Mouse (Mus musculus): ENCODE measurements around the gene Gm49405. TPM values are rescaled to one million over a fixed set of nuclear protein-coding genes. Genes with fewer than 3 reads are reported as not detected.
"Not testable (repeated sequence)": the region's sequence is repeated elsewhere in the genome, so short reads cannot be mapped to it uniquely, and the experiment has no call there.

Gene Gm49405
- polyA plus RNA-seq, 1 experiment: 3.1 TPM

- H3K4me1 ChIP-seq (ENCODE audit: control insufficient read depth, insufficient read depth, low read length): no peaks in the 10 kb centered on the region; the same call in 1 of the 2 replicates
- no peak overlapping the region for H3K4me3 ChIP-seq (ENCODE audit: insufficient read depth, low read length)
- H3K27ac ChIP-seq (ENCODE audit: insufficient read depth, low read length): no peak overlapping the region
- TF ChIP-seq CTCF (IDR thresholded peaks at IDR 0.05; ENCODE audit: extremely low read depth, insufficient read depth, low read length) (no peak), POLR2A (IDR thresholded peaks at IDR 0.05; ENCODE audit: extremely low read depth, insufficient read depth, low read length) (no peak)
Measured at GRCm38 (mm10) chr19:3962469-3962868, 38.0 kb upstream of the Gm49405 start.

DNA sequence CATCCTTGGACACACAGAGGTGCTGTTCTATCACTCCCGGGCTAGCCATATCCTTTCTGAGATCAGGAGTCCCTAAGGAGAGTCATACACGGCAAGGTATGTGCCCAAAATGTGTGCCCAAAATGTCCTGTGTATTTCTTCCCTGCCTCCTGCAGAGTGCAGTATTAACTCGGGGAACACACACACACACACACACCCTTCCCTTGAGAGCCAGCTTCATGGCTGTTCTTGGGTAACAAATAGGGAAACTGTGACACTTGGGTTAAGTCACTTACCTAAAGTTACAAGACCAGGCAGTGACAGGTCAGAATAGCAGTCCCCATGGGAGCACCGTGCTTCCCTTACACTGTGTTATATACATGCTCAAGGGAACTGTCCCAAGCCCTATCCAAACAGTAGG, 36.4 kb upstream of the Gm49405 start:
- TF ChIP-seq POLR2A (IDR thresholded peaks at IDR 0.05; ENCODE audit: extremely low read depth, insufficient read depth, low read length): no peak
- TF ChIP-seq CTCF (IDR thresholded peaks at IDR 0.05; ENCODE audit: extremely low read depth, insufficient read depth, low read length): no peak
- no peak overlapping the region for H3K27ac ChIP-seq (ENCODE audit: insufficient read depth, low read length)
- no peak overlapping the region for H3K4me3 ChIP-seq (ENCODE audit: insufficient read depth, low read length)
- no peaks in the 10 kb centered on the region; the same call in 1 of the 2 replicates for H3K4me1 ChIP-seq (ENCODE audit: control insufficient read depth, insufficient read depth, low read length)

DNA sequence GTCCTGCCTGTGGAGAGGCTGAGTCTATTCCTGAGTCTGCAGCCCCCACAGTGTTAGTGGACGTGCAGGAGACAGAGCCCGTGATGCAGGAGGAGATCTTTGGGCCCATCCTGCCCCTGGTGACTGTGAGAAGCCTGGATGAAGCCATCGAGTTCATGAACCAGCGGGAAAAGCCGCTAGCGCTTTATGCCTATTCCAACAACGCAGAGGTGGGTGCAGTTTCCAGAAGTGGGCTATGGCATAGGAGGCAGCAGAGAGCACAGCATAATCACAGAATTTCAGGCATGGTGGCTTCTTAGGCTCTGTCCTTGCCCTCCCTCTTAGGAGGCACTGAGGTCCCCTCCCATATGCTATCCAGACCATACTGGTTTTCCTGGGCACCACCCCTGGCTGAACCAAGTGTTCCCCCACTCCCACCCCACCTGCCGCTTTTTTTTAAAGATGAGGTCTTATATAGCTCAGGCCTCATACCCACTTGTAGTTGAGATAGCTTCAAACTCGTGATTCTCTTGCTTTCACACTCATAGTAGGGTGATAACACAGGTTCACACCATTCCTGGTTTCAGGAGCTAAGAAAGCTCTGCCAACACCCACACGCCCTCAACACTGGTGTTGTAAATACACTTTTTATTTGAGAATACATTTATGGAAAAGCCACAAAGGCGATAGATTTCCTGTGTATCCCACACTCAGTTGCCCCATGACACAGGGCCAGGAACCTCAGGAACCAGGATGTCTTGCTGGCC, 33.9 kb upstream of the Gm49405 start:
- no peaks in the 10 kb centered on the region; the same call in 1 of the 2 replicates for H3K4me1 ChIP-seq (ENCODE audit: control insufficient read depth, insufficient read depth, low read length)
- no peak overlapping the region for H3K27ac ChIP-seq (ENCODE audit: insufficient read depth, low read length)
- H3K4me3 ChIP-seq (ENCODE audit: insufficient read depth, low read length): no peak overlapping the region
- TF ChIP-seq CTCF (IDR thresholded peaks at IDR 0.05; ENCODE audit: extremely low read depth, insufficient read depth, low read length): peak; percentile 23; the same call in 1 of the 2 replicates
- TF ChIP-seq POLR2A (IDR thresholded peaks at IDR 0.05; ENCODE audit: extremely low read depth, insufficient read depth, low read length): no peak

DNA sequence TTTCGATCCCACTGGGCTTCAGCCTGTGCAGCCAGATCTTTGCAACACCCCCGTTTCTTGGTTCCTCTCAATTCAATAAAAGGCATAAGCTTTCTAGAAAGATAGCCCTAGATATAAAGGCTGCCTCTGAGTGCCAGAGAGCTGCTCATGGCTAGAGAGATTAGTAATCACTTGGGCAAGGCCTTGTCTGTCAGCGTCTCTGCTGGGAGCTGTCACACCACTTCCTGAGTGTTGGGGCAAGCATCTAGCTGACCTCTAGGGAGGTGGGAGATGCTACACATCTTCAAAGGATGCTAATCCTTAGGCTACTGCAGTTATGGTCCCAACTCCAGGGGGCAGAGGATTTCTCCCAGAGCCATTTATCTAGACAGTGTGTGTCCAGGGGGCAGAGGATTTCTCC, 33.2 kb upstream of the Gm49405 start:
- TF ChIP-seq POLR2A (IDR thresholded peaks at IDR 0.05; ENCODE audit: extremely low read depth, insufficient read depth, low read length) (no peak), CTCF (IDR thresholded peaks at IDR 0.05; ENCODE audit: extremely low read depth, insufficient read depth, low read length) (no peak)

DNA sequence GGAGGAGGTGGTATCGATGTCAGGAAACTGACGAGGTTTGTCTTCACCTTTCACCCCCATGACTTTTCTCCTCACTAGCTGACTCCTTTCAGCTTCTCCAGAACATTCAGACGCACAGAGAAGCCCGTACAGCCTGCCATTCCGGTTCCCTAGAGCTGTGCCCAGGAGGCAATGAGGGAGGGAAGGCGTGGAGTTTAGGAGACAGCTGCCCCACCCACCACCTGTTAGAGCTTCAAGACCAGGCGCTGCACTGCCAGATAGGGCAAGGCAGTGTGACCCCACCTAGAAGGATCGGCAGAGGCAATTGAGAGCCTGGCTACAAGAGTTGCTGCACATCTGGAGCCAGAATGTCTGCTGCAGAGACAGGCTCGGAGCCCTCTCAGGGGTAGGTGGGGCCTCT, 28.2 kb upstream of the Gm49405 start, which contains the start of gene Aldh3b2:
Gene Aldh3b2, plus strand, starts transcription at position 100 of the 400 bp plus-strand sequence.
- no peaks in the 10 kb centered on the region for H3K4me1 ChIP-seq (ENCODE audit: control insufficient read depth, insufficient read depth, low read length)
- H3K4me3 ChIP-seq (ENCODE audit: insufficient read depth, low read length): no peak within 1 kb of the TSS
- H3K27ac ChIP-seq (ENCODE audit: insufficient read depth, low read length): no peak within 1 kb of the TSS
- TF ChIP-seq CTCF (IDR thresholded peaks at IDR 0.05; ENCODE audit: extremely low read depth, insufficient read depth, low read length) (no peak), POLR2A (IDR thresholded peaks at IDR 0.05; ENCODE audit: extremely low read depth, insufficient read depth, low read length) (no peak)

More for the DNA sequence above, 33.2 kb upstream of the Gm49405 start:
- Histone ChIP-seq H3K4me3 (ENCODE audit: insufficient read depth, low read length) (no peak overlapping the region), H3K27ac (ENCODE audit: insufficient read depth, low read length) (no peak overlapping the region), H3K4me1 (ENCODE audit: control insufficient read depth, insufficient read depth, low read length) (no peaks in the 10 kb centered on the region; the same call in 1 of the 2 replicates)

DNA sequence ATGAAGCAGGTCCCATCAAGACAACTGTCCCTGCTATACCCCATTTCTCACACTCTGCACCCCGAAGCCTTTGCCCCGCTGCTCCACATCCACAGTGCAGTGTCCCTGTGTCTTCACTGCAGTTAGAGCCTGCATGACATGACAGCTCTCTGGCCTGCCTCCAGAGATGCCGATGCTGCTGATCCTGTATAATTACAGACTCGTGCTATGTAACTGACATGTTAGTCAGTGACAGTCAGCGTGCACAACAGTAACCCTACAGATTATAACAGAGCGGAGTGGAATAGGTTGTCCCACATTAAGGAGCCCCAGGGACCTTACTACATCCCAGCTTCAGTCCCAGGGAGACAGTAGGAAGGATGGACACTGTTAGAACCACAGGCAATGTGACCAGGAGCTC, 25.8 kb upstream of the Gm49405 start:
- H3K27ac ChIP-seq (ENCODE audit: insufficient read depth, low read length); H3K4me3 ChIP-seq (ENCODE audit: insufficient read depth, low read length); H3K4me1 ChIP-seq (ENCODE audit: control insufficient read depth, insufficient read depth, low read length): not testable (repeated sequence)

DNA sequence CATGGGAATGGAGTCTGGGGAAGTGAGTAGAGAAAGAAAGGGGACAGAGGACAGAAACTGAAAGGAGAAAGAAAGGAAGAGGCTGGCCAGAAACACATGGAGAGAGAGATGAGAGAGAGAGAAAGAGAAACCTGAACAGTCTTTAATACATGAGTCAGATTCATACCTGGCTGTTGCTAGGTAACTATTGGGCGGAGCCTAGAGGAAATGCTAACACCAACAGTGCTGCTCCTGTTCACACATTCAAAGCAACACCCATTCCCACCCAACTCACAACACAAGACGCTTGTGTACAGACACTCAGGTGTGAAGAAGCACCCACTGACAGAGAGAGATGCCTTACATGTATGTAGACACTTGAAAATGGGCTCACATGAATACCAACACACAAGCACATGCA, 24.6 kb upstream of the Gm49405 start:
- Histone ChIP-seq H3K4me1 (ENCODE audit: control insufficient read depth, insufficient read depth, low read length) (no peaks in the 10 kb centered on the region), H3K27ac (ENCODE audit: insufficient read depth, low read length) (no peak overlapping the region), H3K4me3 (ENCODE audit: insufficient read depth, low read length) (no peak overlapping the region)
- TF ChIP-seq CTCF (IDR thresholded peaks at IDR 0.05; ENCODE audit: extremely low read depth, insufficient read depth, low read length) (no peak), POLR2A (IDR thresholded peaks at IDR 0.05; ENCODE audit: extremely low read depth, insufficient read depth, low read length) (no peak)

DNA sequence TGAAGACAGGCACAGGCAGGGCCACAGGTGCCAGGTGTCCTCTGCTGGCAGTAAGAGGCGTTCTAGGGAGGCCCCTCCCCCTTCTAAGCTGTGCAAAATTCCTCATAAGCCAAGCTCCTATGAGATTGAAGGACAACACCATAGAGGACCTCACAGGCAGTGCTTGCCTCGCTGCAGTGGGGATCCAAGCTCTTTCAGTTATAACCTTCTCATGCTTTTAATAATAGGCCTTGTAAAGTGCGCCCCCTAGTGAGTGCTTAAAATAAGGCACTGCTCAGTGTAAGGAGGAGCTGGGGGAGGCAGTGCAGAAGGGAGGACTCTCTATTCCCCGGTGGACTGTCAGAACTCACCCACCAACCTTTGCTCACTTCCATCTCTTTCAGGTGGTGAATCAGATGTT, 20.1 kb upstream of the Gm49405 start:
- no peak for TF ChIP-seq POLR2A (IDR thresholded peaks at IDR 0.05; ENCODE audit: extremely low read depth, insufficient read depth, low read length)
- peak; percentile 74 for TF ChIP-seq CTCF (IDR thresholded peaks at IDR 0.05; ENCODE audit: extremely low read depth, insufficient read depth, low read length)
- no peak overlapping the region for H3K4me3 ChIP-seq (ENCODE audit: insufficient read depth, low read length)
- no peak overlapping the region for H3K27ac ChIP-seq (ENCODE audit: insufficient read depth, low read length)
- H3K4me1 ChIP-seq (ENCODE audit: control insufficient read depth, insufficient read depth, low read length): no peaks in the 10 kb centered on the region

- Histone ChIP-seq H3K27ac (ENCODE audit: insufficient read depth, low read length) (no peak overlapping the region), H3K4me3 (ENCODE audit: insufficient read depth, low read length) (no peak overlapping the region), H3K4me1 (ENCODE audit: control insufficient read depth, insufficient read depth, low read length) (no peaks in the 10 kb centered on the region)
- TF ChIP-seq CTCF (IDR thresholded peaks at IDR 0.05; ENCODE audit: extremely low read depth, insufficient read depth, low read length) (no peak), POLR2A (IDR thresholded peaks at IDR 0.05; ENCODE audit: extremely low read depth, insufficient read depth, low read length) (no peak)
Measured at GRCm38 (mm10) chr19:3980917-3981316, 19.5 kb upstream of the Gm49405 start.

DNA sequence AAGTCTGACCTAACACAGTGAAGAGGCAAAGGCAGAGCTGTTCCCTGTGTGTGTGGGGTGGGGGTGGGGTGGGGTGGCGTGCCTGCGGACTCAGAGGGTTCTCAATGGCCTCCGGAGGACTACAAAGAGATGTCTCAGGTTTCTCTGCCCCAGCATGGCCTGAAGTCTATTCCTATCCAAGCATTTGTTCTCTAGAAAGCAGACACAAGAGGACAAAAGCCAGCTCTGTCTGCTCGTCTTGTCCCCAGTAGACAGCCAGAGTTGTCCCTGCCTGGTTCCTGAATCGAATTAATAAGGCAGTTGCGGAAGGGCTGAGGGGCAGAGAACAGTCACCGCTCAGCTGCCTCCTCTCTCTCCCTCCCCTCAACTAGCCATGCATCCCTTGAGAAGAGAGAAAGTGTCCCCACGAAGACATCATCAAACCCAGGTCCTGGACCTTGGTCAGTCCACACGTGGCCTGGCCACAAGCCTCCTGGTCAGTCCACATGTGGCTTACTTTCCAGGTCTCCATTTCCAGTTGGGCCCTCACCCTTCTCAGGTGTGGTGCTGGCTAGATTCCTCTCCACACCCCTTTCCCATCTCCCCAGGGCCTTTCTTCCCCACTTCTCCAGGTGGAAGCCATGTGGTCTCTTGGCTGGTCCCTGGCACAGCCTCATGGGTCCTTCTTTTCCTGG, 16.8 kb upstream of the Gm49405 start:
- TF ChIP-seq POLR2A (IDR thresholded peaks at IDR 0.05; ENCODE audit: extremely low read depth, insufficient read depth, low read length): no peak
- no peak for TF ChIP-seq CTCF (IDR thresholded peaks at IDR 0.05; ENCODE audit: extremely low read depth, insufficient read depth, low read length)
- H3K27ac ChIP-seq (ENCODE audit: insufficient read depth, low read length): peak overlapping the region; percentile 20; the same call in 1 of the 2 replicates

More for the DNA sequence above, 16.8 kb upstream of the Gm49405 start:
- Histone ChIP-seq H3K4me1 (ENCODE audit: control insufficient read depth, insufficient read depth, low read length) (peaks cover 6% of the 10 kb centered on the region), H3K4me3 (ENCODE audit: insufficient read depth, low read length) (no peak overlapping the region)

All from cortical plate, adult 2 months (tissue).